Mouse (Mus musculus): ENCODE results near the gene Fancd2.

- TF ChIP-seq CTCF (IDR thresholded peaks at IDR 0.05; ENCODE audit: low read depth, low read length), result no peak
- TF ChIP-seq POLR2A (IDR thresholded peaks at IDR 0.05; ENCODE audit: extremely low read depth, insufficient read depth, low read length), result no peak
Measured at GRCm38 (mm10) chr6:113505689-113506088, 25.8 kb upstream of the Fancd2 start.

Measured in liver, adult 2 months (tissue).